Mouse (Mus musculus): Measurements from ENCODE around the gene 4921507P07Rik. TPM values are rescaled to one million over a fixed set of nuclear protein-coding genes. Genes with fewer than 3 reads are reported as not detected.

The 4921507P07Rik gene
- polyA plus RNA-seq, 1 experiment from 2014 or later = 0.64 TPM

DNA sequence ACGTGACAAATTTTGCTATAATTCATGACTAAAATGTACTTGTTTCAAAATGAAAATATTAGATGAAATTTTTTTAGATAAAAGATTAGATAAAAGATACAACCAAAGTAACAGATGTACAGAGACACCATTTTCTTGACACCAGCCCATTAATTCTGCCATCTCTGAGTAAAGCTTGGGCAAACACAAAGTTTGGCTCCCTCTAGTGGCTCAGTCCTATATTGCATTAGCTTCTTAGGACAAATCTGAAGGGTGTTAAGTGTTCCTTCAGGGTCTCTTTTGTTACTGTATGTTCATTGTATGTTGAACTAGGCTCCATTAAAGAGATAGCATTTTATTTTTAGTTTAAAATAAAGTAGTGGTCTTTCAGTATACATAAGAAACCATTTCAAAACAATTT is 8.2 kb downstream of the 4921507P07Rik start:
- Histone ChIP-seq H3K9ac (ENCODE audit: low read length) (no peak overlapping the region), H3K4me2 (replicated peaks; ENCODE audit: low read depth) (no peak overlapping the region), H3K4me3 (ENCODE audit: low read depth, low read length) (no peak overlapping the region), H3K4me1 (replicated peaks; ENCODE audit: control insufficient read depth, insufficient read depth) (no peaks in the 10 kb centered on the region), H3K27ac (replicated peaks) (no peak overlapping the region), H3K9me3 (ENCODE audit: control insufficient read depth, low read length) (no peaks in the 10 kb centered on the region), H3K36me3 (ENCODE audit: control insufficient read depth, insufficient read depth, low read length) (no peaks in the 10 kb centered on the region), H3K27me3 (ENCODE audit: control insufficient read depth, insufficient read depth, low read length) (no peaks in the 10 kb centered on the region)
- DNase-seq (ENCODE audit: low spot score) (peak; percentile 37), ATAC-seq (ENCODE audit: low FRiP score, low TSS enrichment) (no peak)
- TF ChIP-seq CTCF (IDR thresholded peaks at IDR 0.05; ENCODE audit: low read depth) (peak; percentile 89), EP300 (optimal IDR thresholded peaks at IDR 0.05) (no peak)
- 96% methylated on average over 1 of the region's 1 CpGs for WGBS

DNA sequence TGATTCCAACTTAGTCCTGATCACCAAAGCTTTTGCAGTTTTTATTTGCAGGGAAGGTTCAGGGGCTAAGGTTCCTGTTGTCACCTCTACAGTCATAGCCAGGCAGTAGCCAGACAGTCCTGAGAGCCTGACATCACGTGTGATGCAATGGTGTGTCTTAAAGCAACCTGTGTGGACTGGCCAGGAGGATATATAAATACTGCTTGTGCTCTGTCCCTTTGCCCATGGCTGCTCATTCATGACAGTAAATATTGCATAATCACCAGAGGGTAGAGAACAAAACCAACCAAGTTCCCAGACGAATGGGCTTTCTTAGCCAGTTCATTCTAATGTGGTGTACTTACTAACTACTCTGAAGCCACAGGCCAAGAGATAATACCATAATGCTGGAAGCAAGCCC is 9.0 kb downstream of the 4921507P07Rik start:
- TF ChIP-seq CTCF (IDR thresholded peaks at IDR 0.05; ENCODE audit: low read depth) = no peak
- TF ChIP-seq EP300 (optimal IDR thresholded peaks at IDR 0.05) = no peak
- 70% methylated on average over 2 of the region's 2 CpGs for WGBS
- DNase-seq (ENCODE audit: low spot score) = no peak
- Histone ChIP-seq H3K4me1 (replicated peaks; ENCODE audit: control insufficient read depth, insufficient read depth) (no peaks in the 10 kb centered on the region), H3K4me3 (ENCODE audit: low read depth, low read length) (no peak overlapping the region), H3K27me3 (ENCODE audit: control insufficient read depth, insufficient read depth, low read length) (no peaks in the 10 kb centered on the region), H3K36me3 (ENCODE audit: control insufficient read depth, insufficient read depth, low read length) (no peaks in the 10 kb centered on the region), H3K27ac (replicated peaks) (no peak overlapping the region), H3K4me2 (replicated peaks; ENCODE audit: low read depth) (no peak overlapping the region), H3K9me3 (ENCODE audit: control insufficient read depth, low read length) (no peaks in the 10 kb centered on the region), H3K9ac (ENCODE audit: low read length) (no peak overlapping the region)
- no peak for ATAC-seq (ENCODE audit: low FRiP score, low TSS enrichment)

DNA sequence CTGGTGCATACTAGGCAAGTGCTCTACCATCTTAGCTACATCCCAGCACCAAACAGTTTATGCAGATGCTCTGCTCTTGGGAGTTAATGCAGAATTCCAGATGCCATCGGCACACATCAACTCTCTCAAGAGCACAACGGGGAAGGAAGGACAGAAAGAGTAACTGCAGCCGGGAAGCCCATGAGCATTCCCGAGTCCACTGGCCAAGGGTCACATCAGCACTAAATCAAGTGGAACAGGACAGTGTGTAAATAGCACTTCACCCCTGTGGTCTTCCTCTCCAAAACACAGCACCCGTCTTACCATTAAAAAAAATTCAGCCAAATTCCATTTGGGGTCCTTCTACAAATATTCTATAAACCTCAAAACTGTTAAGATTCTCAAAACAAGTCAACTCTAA is 10.1 kb downstream of the 4921507P07Rik start:
- no peaks in the 10 kb centered on the region for H3K9me3 ChIP-seq (ENCODE audit: control insufficient read depth, low read length)
- no peak overlapping the region for H3K4me2 ChIP-seq (replicated peaks; ENCODE audit: low read depth)
- no peak overlapping the region for H3K27ac ChIP-seq (replicated peaks)
- H3K9ac ChIP-seq (ENCODE audit: low read length) = no peak overlapping the region
- no peaks in the 10 kb centered on the region for H3K27me3 ChIP-seq (ENCODE audit: control insufficient read depth, insufficient read depth, low read length)
- DNase-seq (ENCODE audit: low spot score) (no peak), ATAC-seq (ENCODE audit: low FRiP score, low TSS enrichment) (no peak)
- H3K4me1 ChIP-seq (replicated peaks; ENCODE audit: control insufficient read depth, insufficient read depth) = no peaks in the 10 kb centered on the region
- TF ChIP-seq CTCF (IDR thresholded peaks at IDR 0.05; ENCODE audit: low read depth) (no peak), EP300 (optimal IDR thresholded peaks at IDR 0.05) (no peak)
- WGBS = 54% methylated on average over 5 of the region's 5 CpGs
- H3K4me3 ChIP-seq (ENCODE audit: low read depth, low read length) = no peak overlapping the region
- no peaks in the 10 kb centered on the region for H3K36me3 ChIP-seq (ENCODE audit: control insufficient read depth, insufficient read depth, low read length)

DNA sequence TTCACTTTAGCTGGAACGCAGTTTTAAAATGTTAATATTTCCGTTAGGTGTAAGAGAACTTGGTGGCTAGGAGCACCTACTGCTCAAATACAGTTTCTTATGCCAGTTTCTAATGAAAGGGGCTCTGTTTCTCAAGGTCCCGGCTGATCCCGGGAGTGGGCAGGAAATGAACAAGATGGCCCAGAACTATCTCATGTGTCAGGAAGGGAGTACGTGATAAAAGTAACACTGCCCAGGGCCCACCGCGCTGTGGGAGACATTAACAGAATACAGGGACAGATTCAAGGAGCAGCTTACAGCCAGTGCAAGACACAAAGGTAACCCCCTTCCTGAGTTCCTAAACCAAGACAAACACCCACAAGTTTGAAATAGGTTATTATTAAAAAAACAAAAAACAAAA is 10.7 kb downstream of the 4921507P07Rik start:
- WGBS = 75% methylated on average over 7 of the region's 7 CpGs
- no peak for DNase-seq (ENCODE audit: low spot score)
- no peak for ATAC-seq (ENCODE audit: low FRiP score, low TSS enrichment)
- TF ChIP-seq CTCF (IDR thresholded peaks at IDR 0.05; ENCODE audit: low read depth) (no peak), EP300 (optimal IDR thresholded peaks at IDR 0.05) (no peak)
- H3K9me3 ChIP-seq (ENCODE audit: control insufficient read depth, low read length) = no peaks in the 10 kb centered on the region
- H3K9ac ChIP-seq (ENCODE audit: low read length) = no peak overlapping the region
- H3K36me3 ChIP-seq (ENCODE audit: control insufficient read depth, insufficient read depth, low read length) = no peaks in the 10 kb centered on the region
- H3K4me2 ChIP-seq (replicated peaks; ENCODE audit: low read depth) = no peak overlapping the region
- H3K4me3 ChIP-seq (ENCODE audit: low read depth, low read length) = no peak overlapping the region
- no peak overlapping the region for H3K27ac ChIP-seq (replicated peaks)
- H3K4me1 ChIP-seq (replicated peaks; ENCODE audit: control insufficient read depth, insufficient read depth) = no peaks in the 10 kb centered on the region
- no peaks in the 10 kb centered on the region for H3K27me3 ChIP-seq (ENCODE audit: control insufficient read depth, insufficient read depth, low read length)

DNA sequence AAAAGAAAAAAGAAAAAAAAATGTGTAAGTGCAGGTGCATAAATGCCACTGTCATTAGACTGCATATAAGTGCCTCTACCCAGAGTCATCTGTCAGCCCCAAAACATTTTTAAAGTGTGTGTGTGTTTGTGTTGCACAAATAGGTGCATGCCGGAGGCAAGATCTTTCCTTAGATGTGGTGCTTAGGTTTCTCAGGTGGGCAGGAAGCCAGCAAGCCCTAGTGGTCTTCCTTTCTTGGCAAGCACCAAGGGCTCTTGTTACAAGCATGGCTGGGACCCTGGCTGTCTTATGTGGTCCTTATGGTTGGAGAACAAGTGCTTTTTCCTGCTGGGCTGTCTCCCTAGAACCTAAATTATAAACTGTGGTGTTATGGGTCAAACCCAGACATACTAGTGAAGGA is 24.8 kb downstream of the 4921507P07Rik start:
- TF ChIP-seq CTCF (IDR thresholded peaks at IDR 0.05; ENCODE audit: low read depth) (no peak), EP300 (optimal IDR thresholded peaks at IDR 0.05) (no peak)
- Histone ChIP-seq H3K27me3 (ENCODE audit: control insufficient read depth, insufficient read depth, low read length) (no peaks in the 10 kb centered on the region), H3K9me3 (ENCODE audit: control insufficient read depth, low read length) (no peaks in the 10 kb centered on the region), H3K4me3 (ENCODE audit: low read depth, low read length) (no peak overlapping the region), H3K4me1 (replicated peaks; ENCODE audit: control insufficient read depth, insufficient read depth) (no peaks in the 10 kb centered on the region), H3K9ac (ENCODE audit: low read length) (no peak overlapping the region), H3K27ac (replicated peaks) (no peak overlapping the region), H3K4me2 (replicated peaks; ENCODE audit: low read depth) (no peak overlapping the region), H3K36me3 (ENCODE audit: control insufficient read depth, insufficient read depth, low read length) (no peaks in the 10 kb centered on the region)
- no peak for ATAC-seq (ENCODE audit: low FRiP score, low TSS enrichment)
- DNase-seq (ENCODE audit: low spot score) = no peak
- 74% methylated on average over 1 of the region's 1 CpGs for WGBS

DNA sequence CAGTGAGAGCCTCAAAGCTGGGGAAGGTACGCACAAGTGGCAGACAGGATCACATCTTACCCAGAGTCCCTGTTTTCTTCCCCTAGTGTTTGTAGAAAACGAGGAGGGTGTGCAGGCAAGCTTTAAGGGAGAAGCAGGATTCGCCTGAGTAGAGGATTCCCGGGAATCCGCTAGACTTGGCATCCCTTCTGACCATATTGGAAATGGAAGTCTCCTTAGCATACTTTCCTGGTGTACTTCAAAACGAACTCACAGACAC is 29.5 kb downstream of the 4921507P07Rik start:
- WGBS = 10% methylated on average over 6 of the region's 6 CpGs
- no peak for TF ChIP-seq EP300 (optimal IDR thresholded peaks at IDR 0.05)
- no peak for TF ChIP-seq CTCF (IDR thresholded peaks at IDR 0.05; ENCODE audit: low read depth)
- Histone ChIP-seq H3K9me3 (ENCODE audit: control insufficient read depth, low read length) (no peaks in the 10 kb centered on the region), H3K4me1 (replicated peaks; ENCODE audit: control insufficient read depth, insufficient read depth) (no peaks in the 10 kb centered on the region), H3K9ac (ENCODE audit: low read length) (peak overlapping the region; percentile 79), H3K4me3 (ENCODE audit: low read depth, low read length) (peak overlapping the region; percentile 81), H3K36me3 (ENCODE audit: control insufficient read depth, insufficient read depth, low read length) (no peaks in the 10 kb centered on the region), H3K27ac (replicated peaks) (peak overlapping the region; percentile 90), H3K4me2 (replicated peaks; ENCODE audit: low read depth) (peak overlapping the region; percentile 66), H3K27me3 (ENCODE audit: control insufficient read depth, insufficient read depth, low read length) (no peaks in the 10 kb centered on the region)
- DNase-seq (ENCODE audit: low spot score) (no peak), ATAC-seq (ENCODE audit: low FRiP score, low TSS enrichment) (no peak)

Data from stomach, postnatal 0 days (tissue).